Mouse (Mus musculus) retina, adult 2 months (tissue): Measurements from ENCODE around the gene Araf.

Source experiments
- DNase-seq: peaks from one replicate; pipeline ENCODE4 v3.0.0-alpha.2; 2012; ENCODE audit warnings: low read depth, low spot score

Araf gene

DNA sequence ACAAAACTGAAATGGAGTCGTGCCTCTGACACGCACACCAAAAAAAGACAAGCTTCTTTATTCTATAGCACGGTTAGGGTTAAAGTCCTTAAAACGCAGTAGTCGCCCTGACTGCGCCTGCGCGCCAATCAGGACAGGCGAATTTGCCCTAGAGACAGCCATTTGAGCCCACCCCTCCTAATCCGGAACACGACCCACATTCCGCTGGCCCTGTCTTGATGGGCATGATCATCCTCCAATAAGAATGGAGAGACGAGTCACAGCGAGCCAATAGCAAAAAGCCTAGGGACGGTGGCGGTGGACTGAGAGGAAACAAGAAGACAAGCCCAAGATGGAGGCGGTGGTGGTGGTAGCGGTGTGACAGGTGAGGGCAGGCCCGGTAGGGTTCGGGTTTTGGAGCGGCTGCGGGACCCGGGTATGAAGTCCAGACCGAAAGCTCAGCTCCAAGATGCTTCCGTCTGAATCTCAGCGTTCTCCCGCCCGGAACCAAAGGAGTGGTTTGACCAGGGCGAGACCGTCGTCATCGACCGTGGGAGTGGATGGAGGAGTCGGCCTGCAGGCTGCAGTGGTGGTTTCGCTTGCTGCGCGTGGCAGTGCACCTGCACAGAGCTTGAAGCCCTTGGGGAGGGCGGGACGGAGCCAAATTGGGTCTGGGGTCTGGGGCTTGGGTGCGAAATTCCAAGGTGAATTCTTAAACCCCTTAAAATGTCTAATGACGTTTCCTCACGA is 50.8 kb downstream of the Araf start:
- peak; percentile 89 for DNase-seq

DNA sequence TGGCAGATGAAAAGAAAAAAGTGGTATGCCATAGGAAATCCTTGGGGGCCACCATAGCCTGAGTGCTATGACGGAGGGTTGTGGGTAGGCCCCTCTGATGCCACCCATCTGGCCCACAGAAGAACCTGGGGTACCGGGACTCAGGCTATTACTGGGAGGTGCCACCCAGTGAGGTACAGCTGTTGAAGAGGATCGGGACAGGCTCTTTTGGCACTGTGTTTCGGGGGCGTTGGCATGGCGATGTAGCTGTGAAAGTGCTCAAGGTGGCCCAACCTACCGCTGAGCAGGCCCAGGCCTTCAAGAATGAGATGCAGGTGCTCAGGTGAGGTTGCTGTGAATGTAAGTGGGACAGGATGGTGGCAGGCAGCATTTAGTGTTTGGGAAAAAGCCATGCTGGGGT is 56.2 kb downstream of the Araf start:
- DNase-seq = no peak

DNA sequence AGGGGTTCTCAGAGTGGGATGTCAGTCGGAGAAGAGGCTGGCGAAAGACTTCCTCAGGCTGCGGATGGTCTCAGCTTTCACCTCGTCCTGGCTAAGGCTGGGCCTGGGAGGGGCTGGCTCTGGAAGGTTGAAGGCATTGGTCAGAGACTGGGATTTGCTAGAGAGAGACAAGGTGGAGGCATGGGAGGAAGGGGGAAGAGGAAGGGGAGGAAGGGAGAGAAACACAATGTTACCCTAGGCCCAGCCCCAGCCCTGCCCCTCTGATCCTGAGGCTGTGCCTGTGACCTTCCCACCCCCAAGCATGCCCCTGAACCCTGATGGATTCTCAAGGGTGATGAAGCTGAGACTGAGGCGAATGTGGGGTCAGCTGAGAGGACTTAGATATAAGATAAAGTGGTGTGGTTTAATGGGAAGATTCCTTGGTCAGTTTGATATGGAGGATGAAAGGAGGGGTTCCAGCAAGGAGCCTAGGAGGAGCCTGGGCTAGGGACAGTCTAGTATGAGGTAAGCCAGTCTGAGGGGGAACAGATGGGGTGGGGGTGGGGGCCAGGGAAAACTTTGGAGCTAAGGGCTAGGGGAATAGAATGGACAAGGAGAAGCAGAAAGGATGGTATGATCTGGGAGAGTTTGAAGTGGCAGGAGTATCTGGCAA is 64.0 kb downstream of the Araf start:
- no peak for DNase-seq

DNA sequence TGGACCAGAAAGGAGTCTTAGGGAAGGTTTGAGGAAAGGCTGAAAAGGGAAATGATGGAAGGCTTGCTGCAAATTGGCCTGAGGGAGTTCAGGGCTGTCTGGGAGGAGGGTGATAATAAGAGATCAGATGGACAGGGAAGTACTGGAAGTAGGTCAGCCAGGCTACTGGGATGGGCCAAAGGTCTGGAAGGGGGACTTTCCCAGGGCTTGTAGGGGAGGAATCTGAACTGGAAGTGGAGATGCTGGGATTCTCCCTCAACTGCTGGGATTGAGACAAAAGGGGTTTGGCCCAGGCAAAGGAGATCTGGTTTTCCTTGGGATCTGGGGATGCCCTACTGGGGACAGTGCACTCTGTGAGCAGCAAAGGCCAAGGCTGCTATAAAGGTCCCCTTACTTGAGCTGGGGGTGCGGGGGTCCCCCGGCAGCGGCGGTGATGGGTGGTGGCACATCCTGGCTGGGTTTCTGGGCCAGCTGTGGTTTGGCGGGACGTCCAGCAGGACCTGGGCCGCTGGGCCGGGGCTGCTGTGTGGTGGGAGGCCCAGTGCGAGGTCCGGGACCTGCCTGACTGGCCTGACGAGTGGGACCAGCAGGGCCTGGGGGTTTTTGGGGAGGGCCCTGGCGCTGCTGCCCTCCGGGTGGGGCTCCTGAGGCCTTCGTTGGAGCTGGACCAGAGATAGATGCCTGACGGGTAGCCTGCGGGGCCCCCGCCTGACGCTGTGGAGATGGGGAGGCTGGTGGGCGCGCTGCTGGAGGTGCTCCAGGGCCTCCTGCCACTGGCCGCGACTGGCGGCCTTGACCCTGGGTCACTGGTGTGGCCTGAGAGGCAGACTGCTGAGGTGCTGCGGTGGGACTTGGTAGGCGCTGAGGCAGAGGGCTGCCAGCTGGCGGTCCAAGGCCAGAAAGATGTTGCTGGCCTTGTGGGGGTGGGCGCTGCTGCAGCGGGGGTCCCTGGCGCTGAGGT is 64.8 kb downstream of the Araf start:
- DNase-seq = no peak

DNA sequence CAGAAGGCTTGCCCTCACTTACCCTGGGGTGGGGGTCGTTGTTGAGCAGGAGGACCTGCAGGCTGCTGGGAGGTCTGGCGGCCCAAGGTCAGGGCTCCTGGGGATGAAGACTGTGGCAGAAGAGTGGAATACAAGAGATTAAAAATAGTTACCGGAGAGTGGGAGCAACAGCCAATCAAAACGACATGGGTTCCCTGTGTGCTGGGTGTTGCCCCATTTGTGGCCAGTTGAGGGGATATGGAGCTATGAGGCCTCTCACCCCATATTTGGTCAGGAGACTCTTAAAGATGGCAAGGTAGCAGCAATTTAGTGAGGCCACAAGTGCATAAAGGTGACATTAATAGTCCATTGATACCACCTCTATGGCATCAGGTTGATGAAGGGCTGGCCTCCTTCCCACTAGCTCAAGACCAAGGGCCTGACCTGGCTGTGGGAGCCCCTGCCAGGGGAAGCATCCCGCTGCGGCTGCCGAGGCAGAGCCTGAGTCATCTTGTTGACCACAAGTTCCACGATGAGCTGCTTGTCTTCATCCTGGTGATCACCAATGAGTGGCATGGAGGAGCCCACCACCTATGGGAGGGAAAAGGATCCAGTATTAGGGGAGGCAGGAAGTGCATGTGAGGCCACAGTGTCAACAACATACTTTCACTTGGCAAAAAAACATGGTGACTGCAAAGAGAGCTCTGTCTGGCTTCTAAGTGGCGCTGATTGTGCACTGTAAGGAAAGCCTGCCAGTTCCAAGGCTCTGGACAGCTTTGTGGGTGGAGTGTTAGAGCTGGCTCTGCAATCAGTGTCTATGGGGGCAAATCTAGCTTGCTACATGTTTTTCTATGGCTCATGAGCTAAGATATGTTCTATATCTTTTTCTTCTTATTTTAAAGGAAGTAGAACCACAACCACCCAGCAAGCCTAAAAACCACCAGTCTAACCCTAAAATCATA is 65.8 kb downstream of the Araf start:
- DNase-seq = no peak

DNA sequence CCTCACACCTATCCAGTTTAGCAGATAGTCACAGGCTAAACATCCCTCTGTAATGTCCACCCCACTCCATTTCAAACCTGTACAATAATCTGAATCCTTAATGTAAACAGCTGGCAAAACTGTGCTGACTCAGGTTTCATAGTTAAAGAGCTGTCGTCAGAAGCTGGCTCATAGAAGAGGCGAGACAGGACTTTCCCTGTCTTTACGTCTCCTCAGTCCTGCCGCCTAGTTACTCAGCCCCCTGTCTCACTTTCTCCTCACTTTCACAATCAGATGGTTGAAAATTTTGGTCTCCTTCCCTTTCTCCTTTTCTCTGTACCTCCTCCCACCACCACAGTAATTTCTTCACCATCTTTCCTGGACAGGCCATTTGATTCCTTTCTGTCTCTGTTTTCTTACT is 70.5 kb downstream of the Araf start:
- no peak for DNase-seq

DNA sequence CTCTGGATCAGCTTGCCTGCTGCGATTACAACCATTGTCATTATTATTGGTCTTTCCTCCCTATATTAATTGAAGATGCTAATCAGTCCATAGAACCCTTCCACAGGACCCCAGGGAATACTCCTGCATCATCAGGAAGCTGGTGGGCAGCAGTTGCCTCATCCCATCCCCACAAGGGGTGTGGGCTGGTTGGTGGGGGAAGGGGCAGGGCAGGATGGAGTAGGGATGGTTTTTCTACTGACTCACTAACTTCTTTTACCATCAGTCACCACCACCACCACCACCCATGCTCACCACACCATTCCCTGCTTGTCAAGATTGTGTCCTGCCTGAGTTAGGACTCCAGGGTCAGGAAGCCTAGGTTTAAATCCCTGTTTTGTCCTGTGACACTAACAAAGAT is 71.6 kb downstream of the Araf start:
- DNase-seq = no peak

DNA sequence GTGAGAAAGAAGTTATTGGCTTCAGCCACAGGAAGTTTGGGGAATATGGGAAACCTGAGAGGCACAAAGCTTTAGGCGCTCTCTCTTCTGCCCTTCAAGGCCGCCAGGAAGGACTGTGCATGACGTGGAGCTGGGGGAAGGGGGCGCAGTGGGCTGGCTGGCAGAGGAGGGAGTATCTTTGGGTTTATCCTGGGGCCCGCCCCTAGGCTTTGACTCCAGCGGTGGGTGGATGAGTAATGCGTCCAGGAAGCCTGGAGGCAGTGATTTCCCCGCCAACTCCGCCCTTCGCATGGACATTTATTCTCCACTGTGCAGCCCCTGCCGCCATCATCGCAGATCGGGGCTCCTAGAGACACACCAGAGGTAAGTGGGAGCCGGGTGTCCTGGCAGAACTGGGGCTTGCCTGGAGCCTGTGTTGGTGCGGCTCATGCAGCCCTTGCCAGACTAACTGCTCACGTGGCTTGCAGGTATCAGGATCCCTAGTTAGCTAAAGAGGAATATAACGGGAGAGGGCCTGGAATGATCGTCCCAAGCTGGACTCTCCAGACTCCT is 72.4 kb downstream of the Araf start, which contains the start of gene Timp1:
Gene Timp1 (plus strand): TSS at position 205 of the 552 bp plus-strand sequence.
- no peak for DNase-seq

DNA sequence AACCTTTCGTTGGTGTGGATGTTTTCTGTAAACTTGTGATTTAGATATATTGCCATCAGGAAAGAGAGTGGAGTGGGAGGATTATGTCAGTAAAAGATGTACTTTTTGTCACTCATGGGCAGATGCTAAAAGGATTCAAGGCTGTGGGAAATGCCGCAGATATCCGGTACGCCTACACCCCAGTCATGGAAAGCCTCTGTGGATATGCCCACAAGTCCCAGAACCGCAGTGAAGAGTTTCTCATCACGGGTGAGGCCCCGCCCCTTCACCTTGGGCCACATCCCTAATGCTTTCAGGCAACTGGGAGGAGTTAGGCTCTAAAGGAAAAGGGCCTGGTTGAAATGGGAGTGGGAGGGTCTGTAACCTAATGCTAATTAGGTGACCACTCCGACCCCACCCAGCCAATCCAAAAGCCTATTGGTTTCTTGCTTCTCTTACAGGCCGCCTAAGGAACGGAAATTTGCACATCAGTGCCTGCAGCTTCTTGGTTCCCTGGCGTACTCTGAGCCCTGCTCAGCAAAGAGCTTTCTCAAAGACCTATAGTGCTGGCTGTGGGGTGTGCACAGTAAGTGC is 75.4 kb downstream of the Araf start:
- no peak for DNase-seq

DNA sequence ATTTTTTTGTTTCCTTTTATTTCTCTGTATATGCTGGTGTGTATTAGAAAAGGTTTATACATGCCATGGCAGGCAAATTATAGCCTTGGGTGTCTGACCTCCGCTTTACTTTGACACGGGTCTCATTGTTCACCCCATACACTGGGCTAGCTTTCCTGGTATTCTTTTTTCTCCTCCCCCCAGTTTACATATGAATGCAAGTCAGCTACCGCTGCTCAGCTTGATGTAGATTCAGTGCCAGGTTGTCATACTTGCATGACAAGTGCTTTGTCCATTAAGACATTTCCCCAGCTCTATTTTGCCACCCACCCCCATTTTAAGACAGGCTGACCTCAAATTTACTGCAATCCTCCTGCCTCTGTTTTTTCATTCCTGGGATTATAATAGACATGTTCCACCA is 77.6 kb downstream of the Araf start:
- no peak for DNase-seq

DNA sequence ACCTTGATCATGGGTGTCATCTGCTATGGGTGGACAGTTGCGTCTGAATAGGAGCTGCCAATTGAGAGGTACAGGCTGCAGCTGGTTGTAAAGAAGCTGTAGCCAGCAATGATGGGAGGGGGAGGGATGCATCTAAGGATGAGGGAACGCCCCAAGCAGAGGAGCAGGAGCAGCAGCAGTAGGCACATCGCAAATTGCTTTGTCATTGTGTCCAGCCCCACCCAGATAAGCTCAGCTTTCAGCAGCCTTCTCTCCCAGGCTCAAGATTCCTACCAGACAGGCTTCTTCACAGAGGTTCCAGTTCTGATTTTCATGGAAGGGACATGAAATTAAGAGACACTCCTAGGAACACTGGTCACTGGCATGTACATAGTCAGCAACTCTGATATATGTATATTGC is 112.5 kb downstream of the Araf start:
- no peak for DNase-seq
